Mouse (Mus musculus): ENCODE results near the gene 2010111I01Rik. TPM values are rescaled to one million over a fixed set of nuclear protein-coding genes. Genes with fewer than 3 reads are reported as not detected.

2010111I01Rik gene
- polyA plus RNA-seq, 1 experiment from 2014 or later, result 31.8 TPM

DNA sequence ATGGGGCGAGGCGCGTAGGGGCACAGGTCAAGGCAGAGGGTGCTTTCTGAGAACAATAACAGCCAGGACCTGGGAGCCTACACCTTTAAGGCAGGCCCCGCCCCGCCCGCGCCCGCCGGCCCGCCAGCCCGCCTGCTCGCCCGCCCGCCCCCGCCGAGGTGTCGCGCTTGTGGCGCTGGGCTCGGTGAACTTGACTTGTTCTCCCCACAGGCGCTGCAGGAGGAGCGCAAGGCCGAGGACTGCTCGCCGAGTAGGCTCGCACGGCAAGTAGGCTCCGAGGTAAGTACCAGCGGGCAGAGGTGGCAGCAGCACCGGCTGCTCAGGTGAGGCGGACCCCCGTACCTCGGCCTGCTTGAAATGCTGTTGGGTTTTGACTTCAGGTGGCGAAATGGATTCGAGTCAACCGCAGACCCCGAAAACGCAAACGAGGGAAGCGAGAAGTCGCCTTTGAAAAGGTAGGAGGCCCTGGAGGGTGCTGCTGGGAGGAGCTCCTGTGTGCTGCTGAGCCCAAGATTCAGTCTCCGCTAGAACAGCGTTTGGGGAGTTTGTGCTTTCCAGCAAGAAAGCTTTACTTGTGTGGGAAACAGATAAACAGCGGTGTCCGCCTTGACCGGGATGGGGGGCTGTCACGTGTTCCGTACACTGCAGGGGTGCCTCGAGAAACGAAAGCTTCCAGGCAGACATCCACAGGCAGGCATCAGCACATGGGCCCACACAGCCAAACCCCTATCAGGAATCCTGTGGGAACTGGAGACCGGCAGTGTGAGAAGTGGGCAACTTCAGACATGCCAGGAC lies 275.4 kb downstream of the 2010111I01Rik start:
- Histone ChIP-seq H3K27ac (ENCODE audit: low read depth, low read length) (peak overlapping the region; percentile 15; the same call in 1 of the 2 replicates), H3K4me3 (ENCODE audit: low read depth, low read length) (peak overlapping the region; percentile 61), H3K9ac (ENCODE audit: low read length) (peak overlapping the region; percentile 80), H3K9me3 (ENCODE audit: control insufficient read depth, low read length) (no peaks in the 10 kb centered on the region), H3K36me3 (ENCODE audit: control insufficient read depth, insufficient read depth, low read length) (no peaks in the 10 kb centered on the region), H3K4me1 (ENCODE audit: control insufficient read depth, insufficient read depth, low read length) (0 out of 2 replicates have a peak, but pooled peaks cover 2% of the 10 kb centered on the region), H3K4me2 (peak overlapping the region; percentile 93), H3K27me3 (ENCODE audit: control insufficient read depth, insufficient read depth, low read length) (no peaks in the 10 kb centered on the region)
- under 1% methylated on average over 51 of the region's 51 CpGs for WGBS
- DNase-seq (ENCODE audit: low spot score, missing footprints) (peak; percentile 97), ATAC-seq (ENCODE audit: low FRiP score) (peak; percentile 87)

DNA sequence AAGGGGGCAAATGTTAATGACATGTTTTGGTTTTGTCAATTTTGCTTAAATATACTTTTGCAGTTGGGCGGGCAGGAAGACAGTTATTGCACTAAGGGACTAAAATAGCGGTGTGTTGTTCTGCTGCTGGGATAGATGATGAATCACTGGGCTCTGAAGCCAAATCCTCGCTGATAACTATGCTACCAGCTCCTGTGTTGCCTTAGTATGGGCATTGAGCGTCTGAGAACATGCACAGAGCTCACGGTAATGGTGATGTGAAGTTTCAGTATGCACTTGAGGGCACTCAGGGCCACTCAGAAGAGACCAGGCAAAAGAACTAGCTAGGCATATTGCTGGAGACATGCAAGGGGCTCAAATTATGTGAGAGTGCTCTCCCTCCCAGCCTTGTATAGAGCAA lies 276.1 kb downstream of the 2010111I01Rik start:
- no peaks in the 10 kb centered on the region for H3K36me3 ChIP-seq (ENCODE audit: control insufficient read depth, insufficient read depth, low read length)

DNA sequence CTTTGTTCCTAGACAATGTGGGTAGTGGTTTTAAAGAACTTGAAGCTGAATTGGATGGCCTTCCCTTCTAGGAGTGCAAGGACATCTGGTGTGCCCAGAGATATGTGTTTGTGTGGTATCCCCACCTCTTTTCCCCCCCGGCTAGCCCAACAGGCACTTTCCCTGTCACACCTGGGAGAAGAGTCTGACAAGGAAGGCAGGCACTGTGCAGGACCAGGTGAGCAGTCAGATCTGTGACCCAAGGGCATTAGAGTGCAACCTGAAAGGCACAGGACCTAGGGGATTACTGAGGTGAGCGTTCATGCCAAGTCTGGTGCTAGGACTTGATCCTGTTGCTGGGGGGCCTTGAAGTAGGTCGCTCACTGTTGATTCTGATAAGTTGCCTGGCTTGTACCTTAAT lies 277.0 kb downstream of the 2010111I01Rik start:
- Histone ChIP-seq H3K9ac (ENCODE audit: low read length) (no peak overlapping the region), H3K4me3 (ENCODE audit: low read depth, low read length) (no peak overlapping the region), H3K4me1 (ENCODE audit: control insufficient read depth, insufficient read depth, low read length) (0 out of 2 replicates have a peak, but pooled peaks cover 2% of the 10 kb centered on the region), H3K9me3 (ENCODE audit: control insufficient read depth, low read length) (no peaks in the 10 kb centered on the region), H3K4me2 (no peak overlapping the region), H3K27me3 (ENCODE audit: control insufficient read depth, insufficient read depth, low read length) (no peaks in the 10 kb centered on the region), H3K27ac (ENCODE audit: low read depth, low read length) (no peak overlapping the region), H3K36me3 (ENCODE audit: control insufficient read depth, insufficient read depth, low read length) (no peaks in the 10 kb centered on the region)
- DNase-seq (ENCODE audit: low spot score, missing footprints), result no peak
- no peak for ATAC-seq (ENCODE audit: low FRiP score)
- 89% methylated on average over 3 of the region's 3 CpGs for WGBS

More for the DNA sequence above, 276.1 kb downstream of the 2010111I01Rik start:
- ATAC-seq (ENCODE audit: low FRiP score) (no peak), DNase-seq (ENCODE audit: low spot score, missing footprints) (peak; percentile 86)
- H3K9me3 ChIP-seq (ENCODE audit: control insufficient read depth, low read length), result no peaks in the 10 kb centered on the region
- no peak overlapping the region for H3K4me3 ChIP-seq (ENCODE audit: low read depth, low read length)
- H3K27ac ChIP-seq (ENCODE audit: low read depth, low read length), result no peak overlapping the region
- 67% methylated on average over 5 of the region's 5 CpGs for WGBS
- 0 out of 2 replicates have a peak, but pooled peaks cover 2% of the 10 kb centered on the region for H3K4me1 ChIP-seq (ENCODE audit: control insufficient read depth, insufficient read depth, low read length)
- no peaks in the 10 kb centered on the region for H3K27me3 ChIP-seq (ENCODE audit: control insufficient read depth, insufficient read depth, low read length)
- 0 out of 2 replicates have a peak overlapping the region, but pooled peaks have one; percentile 28 for H3K9ac ChIP-seq (ENCODE audit: low read length)
- peak overlapping the region; percentile 93 for H3K4me2 ChIP-seq

DNA sequence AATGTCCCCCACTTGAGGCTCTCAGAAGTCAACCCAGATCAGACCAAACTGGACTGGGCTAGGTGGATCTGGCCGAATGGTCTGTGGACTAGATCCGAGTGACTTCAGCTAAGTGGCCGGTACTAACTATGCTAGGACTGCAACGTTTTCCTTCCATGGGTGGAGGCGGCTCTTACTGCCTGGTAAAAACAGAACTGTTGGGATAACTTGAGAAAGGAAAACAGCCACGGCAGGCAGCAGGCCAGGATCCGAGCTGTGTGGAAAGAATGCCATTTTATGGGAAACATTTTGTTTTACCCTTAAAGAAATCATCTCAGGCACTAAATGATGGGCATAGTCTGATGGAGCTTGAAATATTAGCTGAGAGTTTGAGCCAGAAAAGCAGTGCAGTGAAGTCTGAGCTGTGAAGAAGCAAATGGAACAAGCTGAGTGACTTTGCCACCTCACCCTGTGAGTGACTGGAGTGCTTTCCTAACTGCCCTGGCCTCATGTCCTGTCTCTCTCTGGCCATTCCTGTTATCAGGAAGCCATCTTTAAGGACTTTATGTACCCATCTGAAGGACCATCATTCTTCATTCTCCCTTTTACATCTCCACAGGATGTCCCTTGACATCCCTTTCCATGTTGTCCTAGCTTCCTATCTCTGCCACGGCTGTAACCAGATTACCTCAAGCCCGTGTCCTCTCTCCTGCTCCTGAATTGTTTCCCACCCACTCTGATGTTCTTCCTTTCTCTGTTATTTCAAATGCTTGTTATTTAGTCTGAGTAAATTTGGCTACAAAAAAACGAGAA lies 277.9 kb downstream of the 2010111I01Rik start:
- Histone ChIP-seq H3K4me2 (no peak overlapping the region), H3K27me3 (ENCODE audit: control insufficient read depth, insufficient read depth, low read length) (no peaks in the 10 kb centered on the region), H3K9ac (ENCODE audit: low read length) (no peak overlapping the region)

DNA sequence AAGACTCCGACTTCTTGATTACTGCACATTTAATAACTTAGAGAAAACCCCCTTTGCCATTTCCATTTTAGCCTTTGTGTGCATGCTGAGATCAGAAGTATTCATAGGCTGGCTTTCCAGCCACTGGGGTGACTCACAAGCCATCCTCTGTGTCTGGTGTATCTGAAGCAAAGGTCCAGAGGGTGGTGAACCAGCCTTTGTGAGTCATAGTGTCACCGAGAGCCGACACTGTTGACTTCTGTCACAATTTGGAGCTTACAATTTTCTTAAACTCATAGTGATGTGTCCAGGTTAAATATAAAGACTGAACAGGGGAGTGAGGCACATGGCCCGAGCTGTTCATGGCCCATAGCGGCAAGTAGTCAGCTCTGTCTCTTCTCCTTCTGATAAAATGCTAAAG lies 278.9 kb downstream of the 2010111I01Rik start:
- Histone ChIP-seq H3K9me3 (ENCODE audit: control insufficient read depth, low read length) (no peaks in the 10 kb centered on the region), H3K27ac (ENCODE audit: low read depth, low read length) (no peak overlapping the region), H3K4me1 (ENCODE audit: control insufficient read depth, insufficient read depth, low read length) (0 out of 2 replicates have a peak, but pooled peaks cover 2% of the 10 kb centered on the region), H3K4me3 (ENCODE audit: low read depth, low read length) (no peak overlapping the region), H3K36me3 (ENCODE audit: control insufficient read depth, insufficient read depth, low read length) (no peaks in the 10 kb centered on the region), H3K9ac (ENCODE audit: low read length) (no peak overlapping the region), H3K27me3 (ENCODE audit: control insufficient read depth, insufficient read depth, low read length) (no peaks in the 10 kb centered on the region), H3K4me2 (no peak overlapping the region)
- ATAC-seq (ENCODE audit: low FRiP score) (no peak), DNase-seq (ENCODE audit: low spot score, missing footprints) (no peak)
- 84% methylated on average over 5 of the region's 5 CpGs for WGBS

More for the DNA sequence above, 277.9 kb downstream of the 2010111I01Rik start:
- H3K4me3 ChIP-seq (ENCODE audit: low read depth, low read length), result no peak overlapping the region
- WGBS, result 82% methylated on average over 10 of the region's 10 CpGs
- H3K27ac ChIP-seq (ENCODE audit: low read depth, low read length), result no peak overlapping the region
- no peaks in the 10 kb centered on the region for H3K36me3 ChIP-seq (ENCODE audit: control insufficient read depth, insufficient read depth, low read length)
- DNase-seq (ENCODE audit: low spot score, missing footprints) (no peak), ATAC-seq (ENCODE audit: low FRiP score) (no peak)
- no peaks in the 10 kb centered on the region for H3K9me3 ChIP-seq (ENCODE audit: control insufficient read depth, low read length)
- H3K4me1 ChIP-seq (ENCODE audit: control insufficient read depth, insufficient read depth, low read length), result 0 out of 2 replicates have a peak, but pooled peaks cover 2% of the 10 kb centered on the region

DNA sequence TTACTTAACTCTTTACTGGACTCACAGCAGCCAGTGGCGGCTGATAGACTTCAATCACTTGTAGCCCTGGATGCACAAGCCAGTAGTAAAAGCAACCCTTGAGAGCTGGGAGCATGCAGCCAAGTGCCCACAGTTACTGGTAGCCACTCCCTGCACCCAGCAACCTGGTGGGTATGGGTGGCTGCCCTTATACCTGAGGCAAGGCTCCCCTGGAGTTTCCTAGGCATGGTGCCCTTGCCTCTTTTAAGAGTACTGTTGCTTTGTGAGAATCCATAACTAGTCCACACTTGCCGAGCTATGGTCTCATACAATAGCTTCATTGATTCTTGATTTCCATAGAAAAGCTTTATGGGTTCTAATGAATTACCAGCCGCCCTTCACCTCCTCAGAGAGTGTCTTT lies 279.7 kb downstream of the 2010111I01Rik start:
- no peak overlapping the region for H3K4me2 ChIP-seq
- no peak for ATAC-seq (ENCODE audit: low FRiP score)
- H3K9me3 ChIP-seq (ENCODE audit: control insufficient read depth, low read length), result no peaks in the 10 kb centered on the region
- H3K36me3 ChIP-seq (ENCODE audit: control insufficient read depth, insufficient read depth, low read length), result no peaks in the 10 kb centered on the region
- H3K27me3 ChIP-seq (ENCODE audit: control insufficient read depth, insufficient read depth, low read length), result no peaks in the 10 kb centered on the region
- H3K4me3 ChIP-seq (ENCODE audit: low read depth, low read length), result no peak overlapping the region
- H3K27ac ChIP-seq (ENCODE audit: low read depth, low read length), result no peak overlapping the region
- DNase-seq (ENCODE audit: low spot score, missing footprints), result no peak
- WGBS, result 72% methylated on average over 3 of the region's 3 CpGs
- no peak overlapping the region for H3K9ac ChIP-seq (ENCODE audit: low read length)
- H3K4me1 ChIP-seq (ENCODE audit: control insufficient read depth, insufficient read depth, low read length), result 0 out of 2 replicates have a peak, but pooled peaks cover 2% of the 10 kb centered on the region

DNA sequence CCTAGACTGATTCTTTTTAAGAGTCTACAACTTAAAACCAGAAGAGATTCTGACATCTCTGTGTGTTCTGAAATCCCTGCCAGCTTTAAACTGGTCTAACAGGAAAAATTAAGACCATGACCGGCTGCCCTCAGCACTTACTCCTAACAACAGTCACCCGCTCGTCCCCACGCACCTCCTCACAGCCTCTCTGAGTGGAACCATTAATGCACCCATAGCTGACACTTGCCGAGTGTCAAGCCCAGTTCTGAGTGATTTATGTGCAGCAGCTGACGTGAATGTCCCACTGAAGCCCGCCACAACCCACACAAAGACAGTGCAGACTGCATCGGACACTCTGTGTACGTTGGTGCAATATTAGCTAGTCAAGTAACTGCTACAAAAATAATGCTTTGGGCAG lies 280.5 kb downstream of the 2010111I01Rik start:
- Histone ChIP-seq H3K4me3 (ENCODE audit: low read depth, low read length) (no peak overlapping the region), H3K27me3 (ENCODE audit: control insufficient read depth, insufficient read depth, low read length) (no peaks in the 10 kb centered on the region), H3K36me3 (ENCODE audit: control insufficient read depth, insufficient read depth, low read length) (no peaks in the 10 kb centered on the region), H3K4me1 (ENCODE audit: control insufficient read depth, insufficient read depth, low read length) (0 out of 2 replicates have a peak, but pooled peaks cover 2% of the 10 kb centered on the region), H3K4me2 (no peak overlapping the region), H3K9me3 (ENCODE audit: control insufficient read depth, low read length) (no peaks in the 10 kb centered on the region), H3K9ac (ENCODE audit: low read length) (no peak overlapping the region), H3K27ac (ENCODE audit: low read depth, low read length) (no peak overlapping the region)
- no peak for DNase-seq (ENCODE audit: low spot score, missing footprints)
- 88% methylated on average over 9 of the region's 9 CpGs for WGBS
- no peak for ATAC-seq (ENCODE audit: low FRiP score)

DNA sequence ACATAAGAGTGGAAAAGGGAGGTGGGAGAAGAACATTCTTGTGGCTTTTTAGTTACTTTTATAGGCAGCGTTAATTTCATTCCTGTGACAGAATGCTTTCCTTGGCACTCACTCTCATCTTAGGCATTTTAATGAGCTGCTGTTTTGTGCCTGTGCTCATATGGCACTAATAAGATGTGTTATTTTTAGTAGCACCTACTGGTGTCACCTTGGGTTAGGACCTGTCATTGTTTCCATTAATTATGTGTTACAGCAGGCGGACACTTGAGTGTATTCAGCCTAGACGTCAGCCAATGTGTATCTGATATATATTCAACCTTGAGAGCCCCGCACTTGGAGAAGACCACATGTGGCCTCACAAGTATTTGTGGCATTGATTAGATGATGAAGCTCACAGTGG lies 281.1 kb downstream of the 2010111I01Rik start:
- DNase-seq (ENCODE audit: low spot score, missing footprints) (no peak), ATAC-seq (ENCODE audit: low FRiP score) (no peak)
- no peaks in the 10 kb centered on the region for H3K27me3 ChIP-seq (ENCODE audit: control insufficient read depth, insufficient read depth, low read length)
- no peak overlapping the region for H3K27ac ChIP-seq (ENCODE audit: low read depth, low read length)
- no peaks in the 10 kb centered on the region for H3K36me3 ChIP-seq (ENCODE audit: control insufficient read depth, insufficient read depth, low read length)
- no peak overlapping the region for H3K4me3 ChIP-seq (ENCODE audit: low read depth, low read length)
- 74% methylated on average over 4 of the region's 4 CpGs for WGBS
- no peak overlapping the region for H3K4me2 ChIP-seq
- no peak overlapping the region for H3K9ac ChIP-seq (ENCODE audit: low read length)
- H3K4me1 ChIP-seq (ENCODE audit: control insufficient read depth, insufficient read depth, low read length), result 0 out of 2 replicates have a peak, but pooled peaks cover 2% of the 10 kb centered on the region
- no peaks in the 10 kb centered on the region for H3K9me3 ChIP-seq (ENCODE audit: control insufficient read depth, low read length)
